Mouse (Mus musculus): ENCODE results near the gene Stard10. TPM values are rescaled to one million over a fixed set of nuclear protein-coding genes. Genes with fewer than 3 reads are reported as not detected.

The Stard10 gene
- polyA plus RNA-seq, 1 experiment from 2014 or later, result 134 TPM

GRCm38 (mm10) chr7:101343135-101343534, 26.2 kb downstream of the Stard10 start:
- H3K27me3 ChIP-seq (replicated peaks; ENCODE audit: control insufficient read depth, insufficient read depth, low read length), result no peaks in the 10 kb centered on the region
- no peak overlapping the region for H3K4me3 ChIP-seq (ENCODE audit: low read depth, low read length)
- no peaks in the 10 kb centered on the region for H3K9me3 ChIP-seq (ENCODE audit: control insufficient read depth, low read length)
- WGBS, result 72% methylated on average over 7 of the region's 7 CpGs
- no peak overlapping the region for H3K4me2 ChIP-seq (ENCODE audit: low read length)
- DNase-seq (ENCODE audit: low spot score), result no peak
- H3K36me3 ChIP-seq (ENCODE audit: control insufficient read depth, insufficient read depth, low read length), result peaks cover 11% of the 10 kb centered on the region; the same call in 1 of the 2 replicates
- H3K27ac ChIP-seq (ENCODE audit: low read depth), result no peak overlapping the region
- no peak for ATAC-seq (replicated peaks; ENCODE audit: low FRiP score, low TSS enrichment, low read depth)
- no peak overlapping the region for H3K9ac ChIP-seq (ENCODE audit: low read length)
- H3K4me1 ChIP-seq (replicated peaks; ENCODE audit: control insufficient read depth, insufficient read depth, low read length), result 0 out of 2 replicates have a peak, but pooled peaks cover 3% of the 10 kb centered on the region

GRCm38 (mm10) chr7:101344892-101345291, 28.0 kb downstream of the Stard10 start:
- Histone ChIP-seq H3K4me1 (replicated peaks; ENCODE audit: control insufficient read depth, insufficient read depth, low read length) (peaks cover 9% of the 10 kb centered on the region), H3K36me3 (ENCODE audit: control insufficient read depth, insufficient read depth, low read length) (peaks cover 6% of the 10 kb centered on the region; the same call in 1 of the 2 replicates), H3K4me3 (ENCODE audit: low read depth, low read length) (no peak overlapping the region), H3K27ac (ENCODE audit: low read depth) (no peak overlapping the region), H3K9ac (ENCODE audit: low read length) (no peak overlapping the region), H3K9me3 (ENCODE audit: control insufficient read depth, low read length) (no peaks in the 10 kb centered on the region), H3K4me2 (ENCODE audit: low read length) (no peak overlapping the region), H3K27me3 (replicated peaks; ENCODE audit: control insufficient read depth, insufficient read depth, low read length) (no peaks in the 10 kb centered on the region)
- DNase-seq (ENCODE audit: low spot score) (no peak), ATAC-seq (replicated peaks; ENCODE audit: low FRiP score, low TSS enrichment, low read depth) (no peak)
- WGBS, result 69% methylated on average over 4 of the region's 4 CpGs

DNA sequence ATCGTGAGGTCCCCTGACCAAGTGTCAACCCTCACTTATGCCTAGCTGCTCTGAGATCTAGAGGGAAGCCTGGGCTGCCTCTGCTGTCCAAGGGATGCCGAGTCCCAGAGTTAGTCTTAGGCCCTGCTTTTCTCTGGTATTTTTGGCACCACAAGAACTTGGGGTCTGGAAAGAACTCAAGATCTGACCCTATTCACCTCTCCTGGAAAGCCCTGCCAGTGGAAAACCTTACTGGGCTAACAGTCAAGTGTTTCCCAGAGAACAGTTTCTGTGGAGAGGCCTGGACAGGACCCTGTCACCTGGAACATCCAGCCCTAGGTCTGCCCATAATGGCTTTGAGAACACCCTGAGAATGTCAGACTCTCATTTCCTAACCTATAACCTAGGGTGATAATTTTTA, 30.1 kb downstream of the Stard10 start:
- Histone ChIP-seq H3K4me3 (ENCODE audit: low read depth, low read length) (no peak overlapping the region), H3K4me2 (ENCODE audit: low read length) (no peak overlapping the region), H3K9ac (ENCODE audit: low read length) (no peak overlapping the region), H3K27me3 (replicated peaks; ENCODE audit: control insufficient read depth, insufficient read depth, low read length) (no peaks in the 10 kb centered on the region), H3K27ac (ENCODE audit: low read depth) (no peak overlapping the region), H3K36me3 (ENCODE audit: control insufficient read depth, insufficient read depth, low read length) (peaks cover 6% of the 10 kb centered on the region; the same call in 1 of the 2 replicates), H3K9me3 (ENCODE audit: control insufficient read depth, low read length) (no peaks in the 10 kb centered on the region), H3K4me1 (replicated peaks; ENCODE audit: control insufficient read depth, insufficient read depth, low read length) (peaks cover 9% of the 10 kb centered on the region)
- ATAC-seq (replicated peaks; ENCODE audit: low FRiP score, low TSS enrichment, low read depth) (no peak), DNase-seq (ENCODE audit: low spot score) (no peak)
- 77% methylated on average over 2 of the region's 2 CpGs for WGBS

GRCm38 (mm10) chr7:101347767-101348270, 30.9 kb downstream of the Stard10 start, which contains the start of gene Arap1:
Arap1 (plus strand) TSS chr7:101348067.
- Histone ChIP-seq H3K4me1 (replicated peaks; ENCODE audit: control insufficient read depth, insufficient read depth, low read length) (peaks cover 9% of the 10 kb centered on the region), H3K4me3 (ENCODE audit: low read depth, low read length) (peak within 1 kb of the TSS; percentile 53), H3K27me3 (replicated peaks; ENCODE audit: control insufficient read depth, insufficient read depth, low read length) (no peaks in the 10 kb centered on the region), H3K4me2 (ENCODE audit: low read length) (peak within 1 kb of the TSS; percentile 75), H3K36me3 (ENCODE audit: control insufficient read depth, insufficient read depth, low read length) (peaks cover 6% of the 10 kb centered on the region; the same call in 1 of the 2 replicates), H3K27ac (ENCODE audit: low read depth) (no peak within 1 kb of the TSS), H3K9me3 (ENCODE audit: control insufficient read depth, low read length) (no peaks in the 10 kb centered on the region), H3K9ac (ENCODE audit: low read length) (peak within 1 kb of the TSS; percentile 39)
- under 1% methylated on average over 35 of the region's 35 CpGs for whole genome bisulfite sequencing
- DNase-seq (ENCODE audit: low spot score) (peak; percentile 78), ATAC-seq (replicated peaks; ENCODE audit: low FRiP score, low TSS enrichment, low read depth) (peak; percentile 84)

DNA sequence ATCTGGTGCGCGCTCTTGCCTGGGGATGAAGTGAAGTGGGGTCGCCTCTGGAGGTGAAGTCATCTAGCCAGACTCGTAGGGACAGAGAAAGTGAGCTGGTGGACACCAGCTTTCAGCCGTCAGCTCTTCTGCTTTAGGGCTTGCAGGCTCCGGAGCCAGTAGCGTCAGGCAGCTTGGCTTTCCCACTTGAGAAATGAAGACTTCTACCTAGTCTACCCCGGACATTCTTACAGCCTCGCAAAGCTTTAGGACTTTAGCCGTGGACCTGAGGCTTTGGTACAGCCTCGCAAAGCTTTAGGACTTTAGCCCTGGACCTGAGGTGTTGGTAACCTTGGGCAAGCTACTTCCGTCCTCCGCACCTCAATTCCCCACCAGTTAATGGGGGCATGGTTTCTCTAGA, 31.4 kb downstream of the Stard10 start:
- H3K4me3 ChIP-seq (ENCODE audit: low read depth, low read length), result peak overlapping the region; percentile 53
- H3K9me3 ChIP-seq (ENCODE audit: control insufficient read depth, low read length), result no peaks in the 10 kb centered on the region
- peak overlapping the region; percentile 75 for H3K4me2 ChIP-seq (ENCODE audit: low read length)
- peak; percentile 68 for DNase-seq (ENCODE audit: low spot score)
- peaks cover 6% of the 10 kb centered on the region; the same call in 1 of the 2 replicates for H3K36me3 ChIP-seq (ENCODE audit: control insufficient read depth, insufficient read depth, low read length)
- peak overlapping the region; percentile 39 for H3K9ac ChIP-seq (ENCODE audit: low read length)
- 0 out of 2 replicates have a peak, but pooled peaks have one; percentile 33 for ATAC-seq (replicated peaks; ENCODE audit: low FRiP score, low TSS enrichment, low read depth)
- peaks cover 9% of the 10 kb centered on the region for H3K4me1 ChIP-seq (replicated peaks; ENCODE audit: control insufficient read depth, insufficient read depth, low read length)
- H3K27me3 ChIP-seq (replicated peaks; ENCODE audit: control insufficient read depth, insufficient read depth, low read length), result no peaks in the 10 kb centered on the region
- H3K27ac ChIP-seq (ENCODE audit: low read depth), result no peak overlapping the region
- 3% methylated on average over 13 of the region's 13 CpGs for WGBS

- no peak for DNase-seq (ENCODE audit: low spot score)
- no peaks in the 10 kb centered on the region for H3K27me3 ChIP-seq (replicated peaks; ENCODE audit: control insufficient read depth, insufficient read depth, low read length)
- no peaks in the 10 kb centered on the region for H3K9me3 ChIP-seq (ENCODE audit: control insufficient read depth, low read length)
- no peak overlapping the region for H3K27ac ChIP-seq (ENCODE audit: low read depth)
- no peak for ATAC-seq (replicated peaks; ENCODE audit: low FRiP score, low TSS enrichment, low read depth)
- no peaks in the 10 kb centered on the region for H3K36me3 ChIP-seq (ENCODE audit: control insufficient read depth, insufficient read depth, low read length)
- WGBS, result 57% methylated on average over 2 of the region's 2 CpGs
- H3K4me1 ChIP-seq (replicated peaks; ENCODE audit: control insufficient read depth, insufficient read depth, low read length), result peaks cover 9% of the 10 kb centered on the region
- no peak overlapping the region for H3K4me3 ChIP-seq (ENCODE audit: low read depth, low read length)
- no peak overlapping the region for H3K4me2 ChIP-seq (ENCODE audit: low read length)
- H3K9ac ChIP-seq (ENCODE audit: low read length), result no peak overlapping the region
These were observed 33.0 kb downstream of the Stard10 start for GRCm38 (mm10) chr7:101349861-101350260.

- no peak for ATAC-seq (replicated peaks; ENCODE audit: low FRiP score, low TSS enrichment, low read depth)
- Histone ChIP-seq H3K36me3 (ENCODE audit: control insufficient read depth, insufficient read depth, low read length) (no peaks in the 10 kb centered on the region), H3K27ac (ENCODE audit: low read depth) (no peak overlapping the region)
These were observed 35.5 kb downstream of the Stard10 start for GRCm38 (mm10) chr7:101352404-101352803.

DNA sequence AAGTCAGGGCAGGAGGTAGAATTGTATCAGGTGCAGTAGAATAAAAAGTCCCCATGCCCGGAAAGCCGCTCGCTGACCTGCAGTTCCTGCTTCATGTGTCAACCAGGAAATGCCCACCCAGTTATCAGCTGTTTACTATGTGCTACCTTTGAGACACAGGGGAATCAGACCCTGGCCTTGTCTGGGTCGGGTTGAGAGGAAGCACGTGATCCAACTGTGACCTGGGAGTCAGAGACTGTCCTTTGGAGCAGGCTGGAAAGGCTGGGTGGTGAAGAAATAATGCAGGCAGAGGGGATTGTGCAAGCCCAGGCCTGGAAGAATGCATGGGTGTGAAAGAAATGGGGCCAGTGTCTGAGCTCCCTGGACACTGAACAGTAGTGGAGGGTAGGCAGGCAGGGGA, 37.5 kb downstream of the Stard10 start:
- H3K27ac ChIP-seq (ENCODE audit: low read depth), result no peak overlapping the region
- DNase-seq (ENCODE audit: low spot score) (no peak), ATAC-seq (replicated peaks; ENCODE audit: low FRiP score, low TSS enrichment, low read depth) (no peak)
- no peaks in the 10 kb centered on the region for H3K36me3 ChIP-seq (ENCODE audit: control insufficient read depth, insufficient read depth, low read length)
- H3K27me3 ChIP-seq (replicated peaks; ENCODE audit: control insufficient read depth, insufficient read depth, low read length), result no peaks in the 10 kb centered on the region
- peaks cover 5% of the 10 kb centered on the region; the same call in 1 of the 2 replicates for H3K4me1 ChIP-seq (replicated peaks; ENCODE audit: control insufficient read depth, insufficient read depth, low read length)
- H3K4me2 ChIP-seq (ENCODE audit: low read length), result no peak overlapping the region
- H3K4me3 ChIP-seq (ENCODE audit: low read depth, low read length), result no peak overlapping the region
- H3K9me3 ChIP-seq (ENCODE audit: control insufficient read depth, low read length), result no peaks in the 10 kb centered on the region
- no peak overlapping the region for H3K9ac ChIP-seq (ENCODE audit: low read length)
- 58% methylated on average over 5 of the region's 5 CpGs for WGBS

More at GRCm38 (mm10) chr7:101352404-101352803, 35.5 kb downstream of the Stard10 start:
- 88% methylated on average over 4 of the region's 4 CpGs for WGBS
- H3K27me3 ChIP-seq (replicated peaks; ENCODE audit: control insufficient read depth, insufficient read depth, low read length), result no peaks in the 10 kb centered on the region
- H3K4me2 ChIP-seq (ENCODE audit: low read length), result no peak overlapping the region
- H3K4me1 ChIP-seq (replicated peaks; ENCODE audit: control insufficient read depth, insufficient read depth, low read length), result peaks cover 9% of the 10 kb centered on the region
- no peaks in the 10 kb centered on the region for H3K9me3 ChIP-seq (ENCODE audit: control insufficient read depth, low read length)
- no peak for DNase-seq (ENCODE audit: low spot score)
- no peak overlapping the region for H3K4me3 ChIP-seq (ENCODE audit: low read depth, low read length)
- no peak overlapping the region for H3K9ac ChIP-seq (ENCODE audit: low read length)

DNA sequence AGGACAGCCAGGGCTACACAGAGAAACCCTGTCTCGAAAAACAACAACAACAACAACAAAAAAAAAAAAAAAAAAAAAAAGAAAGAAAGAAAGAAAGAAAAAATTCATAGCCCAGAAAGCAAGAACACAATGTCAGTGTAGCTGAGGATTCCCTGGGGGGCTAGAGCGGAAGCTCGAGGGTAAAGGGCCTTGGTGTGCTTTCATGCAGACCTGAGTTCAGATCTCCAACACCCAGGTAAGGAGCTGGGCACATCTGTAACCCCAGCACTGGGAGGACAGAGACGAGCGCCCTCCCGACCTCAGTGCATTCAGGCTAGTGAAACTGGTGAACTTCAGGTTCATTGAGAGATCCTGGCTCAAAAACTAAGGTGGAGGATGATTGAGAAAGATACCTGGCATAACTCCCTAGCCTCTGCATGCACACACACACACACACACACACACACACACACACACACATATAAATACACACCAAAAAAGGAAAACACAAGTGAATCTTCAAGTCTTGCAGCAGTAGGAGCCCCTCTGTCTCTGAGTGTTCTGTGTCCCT, 38.7 kb downstream of the Stard10 start:
- 91% methylated on average over 6 of the region's 6 CpGs for WGBS

More for the DNA sequence above, 38.7 kb downstream of the Stard10 start:
- Histone ChIP-seq H3K27me3 (replicated peaks; ENCODE audit: control insufficient read depth, insufficient read depth, low read length) (no peaks in the 10 kb centered on the region), H3K9me3 (ENCODE audit: control insufficient read depth, low read length) (no peaks in the 10 kb centered on the region), H3K36me3 (ENCODE audit: control insufficient read depth, insufficient read depth, low read length) (no peaks in the 10 kb centered on the region), H3K4me1 (replicated peaks; ENCODE audit: control insufficient read depth, insufficient read depth, low read length) (peaks cover 5% of the 10 kb centered on the region; the same call in 1 of the 2 replicates), H3K27ac (ENCODE audit: low read depth) (no peak overlapping the region), H3K4me2 (ENCODE audit: low read length) (no peak overlapping the region), H3K9ac (ENCODE audit: low read length) (no peak overlapping the region), H3K4me3 (ENCODE audit: low read depth, low read length) (no peak overlapping the region)
- ATAC-seq (replicated peaks; ENCODE audit: low FRiP score, low TSS enrichment, low read depth), result no peak
- no peak for DNase-seq (ENCODE audit: low spot score)
